Mouse (Mus musculus): Measurements from ENCODE around the gene Msi2. TPM values are rescaled to one million over a fixed set of nuclear protein-coding genes. Genes with fewer than 3 reads are reported as not detected.

Gene Msi2
- polyA plus RNA-seq, 1 experiment from 2014 or later: 3.9 TPM

GRCm38 (mm10) chr11:88498491-88498890, 219.8 kb downstream of the Msi2 start:
- 47% methylated on average over 7 of the region's 7 CpGs for WGBS (ENCODE audit: insufficient replicate concordance)
- peaks cover 8% of the 10 kb centered on the region for H3K4me1 ChIP-seq (replicated peaks)
- no peaks in the 10 kb centered on the region for H3K27me3 ChIP-seq
- no peak overlapping the region for H3K4me3 ChIP-seq (replicated peaks)
- no peaks in the 10 kb centered on the region for H3K9me3 ChIP-seq (replicated peaks)
- no peaks in the 10 kb centered on the region for H3K36me3 ChIP-seq
- no peak overlapping the region for H3K4me2 ChIP-seq
- ATAC-seq (ENCODE audit: low read depth) (peak; percentile 67; the same call in 1 of the 2 replicates), DNase-seq (no peak)
- H3K9ac ChIP-seq: no peak overlapping the region
- H3K27ac ChIP-seq: no peak overlapping the region

- Histone ChIP-seq H3K9ac (no peak overlapping the region), H3K36me3 (no peaks in the 10 kb centered on the region), H3K27ac (no peak overlapping the region), H3K27me3 (no peaks in the 10 kb centered on the region), H3K9me3 (replicated peaks) (no peaks in the 10 kb centered on the region), H3K4me1 (replicated peaks) (peaks cover 8% of the 10 kb centered on the region), H3K4me2 (no peak overlapping the region), H3K4me3 (replicated peaks) (no peak overlapping the region)
- DNase-seq: no peak
- no peak for ATAC-seq (ENCODE audit: low read depth)
- 70% methylated on average over 5 of the region's 5 CpGs for WGBS (ENCODE audit: insufficient replicate concordance)
These were observed 221.9 kb downstream of the Msi2 start for GRCm38 (mm10) chr11:88496460-88496859.

GRCm38 (mm10) chr11:88495759-88496158, 222.6 kb downstream of the Msi2 start:
- DNase-seq: no peak
- peaks cover 8% of the 10 kb centered on the region for H3K4me1 ChIP-seq (replicated peaks)
- WGBS (ENCODE audit: insufficient replicate concordance): 75% methylated on average over 5 of the region's 5 CpGs

GRCm38 (mm10) chr11:88495018-88495417, 223.3 kb downstream of the Msi2 start:
- no peak overlapping the region for H3K4me3 ChIP-seq (replicated peaks)
- H3K9ac ChIP-seq: no peak overlapping the region
- no peak overlapping the region for H3K4me2 ChIP-seq
- no peak overlapping the region for H3K27ac ChIP-seq
- H3K36me3 ChIP-seq: no peaks in the 10 kb centered on the region
- H3K9me3 ChIP-seq (replicated peaks): no peaks in the 10 kb centered on the region
- DNase-seq: no peak
- no peak for ATAC-seq (ENCODE audit: low read depth)
- 66% methylated on average over 3 of the region's 3 CpGs for WGBS (ENCODE audit: insufficient replicate concordance)
- H3K27me3 ChIP-seq: no peaks in the 10 kb centered on the region
- H3K4me1 ChIP-seq (replicated peaks): peaks cover 8% of the 10 kb centered on the region

More at GRCm38 (mm10) chr11:88495759-88496158, 222.6 kb downstream of the Msi2 start:
- Histone ChIP-seq H3K4me2 (no peak overlapping the region), H3K36me3 (no peaks in the 10 kb centered on the region), H3K27me3 (no peaks in the 10 kb centered on the region), H3K9me3 (replicated peaks) (no peaks in the 10 kb centered on the region), H3K9ac (no peak overlapping the region), H3K27ac (no peak overlapping the region), H3K4me3 (replicated peaks) (no peak overlapping the region)
- no peak for ATAC-seq (ENCODE audit: low read depth)

GRCm38 (mm10) chr11:88493795-88494559, 224.3 kb downstream of the Msi2 start:
- WGBS (ENCODE audit: insufficient replicate concordance): 82% methylated on average over 18 of the region's 18 CpGs
- Histone ChIP-seq H3K27me3 (no peaks in the 10 kb centered on the region), H3K4me3 (replicated peaks) (no peak overlapping the region), H3K9ac (no peak overlapping the region), H3K4me2 (no peak overlapping the region), H3K4me1 (replicated peaks) (peaks cover 8% of the 10 kb centered on the region), H3K36me3 (no peaks in the 10 kb centered on the region), H3K27ac (no peak overlapping the region), H3K9me3 (replicated peaks) (no peaks in the 10 kb centered on the region)
- DNase-seq (no peak), ATAC-seq (ENCODE audit: low read depth) (no peak)

DNA sequence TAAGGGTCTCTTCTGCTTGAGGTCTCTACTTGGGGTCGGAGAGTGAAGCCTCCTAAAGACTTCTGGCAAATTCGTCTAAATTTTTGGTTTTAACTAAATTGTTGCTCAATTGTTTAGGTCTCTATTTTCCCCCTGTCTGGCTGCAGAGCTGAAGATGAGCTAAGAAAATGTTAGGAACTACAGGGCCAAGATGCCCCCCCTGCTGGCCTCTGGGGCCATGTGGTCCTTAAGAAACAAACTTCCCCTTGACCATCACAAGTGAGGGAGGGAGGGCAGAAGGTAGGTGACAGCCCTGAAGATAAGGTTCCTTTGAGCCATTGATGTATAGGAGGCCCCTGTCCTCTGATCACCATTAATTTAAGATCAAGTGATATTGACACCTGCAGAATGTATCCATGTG, 225.7 kb downstream of the Msi2 start:
- Histone ChIP-seq H3K36me3 (no peaks in the 10 kb centered on the region), H3K4me1 (replicated peaks) (no peaks in the 10 kb centered on the region; the same call in 1 of the 2 replicates), H3K9me3 (replicated peaks) (no peaks in the 10 kb centered on the region), H3K27ac (no peak overlapping the region), H3K27me3 (no peaks in the 10 kb centered on the region), H3K4me2 (no peak overlapping the region), H3K4me3 (replicated peaks) (no peak overlapping the region), H3K9ac (no peak overlapping the region)
- DNase-seq (no peak), ATAC-seq (ENCODE audit: low read depth) (no peak)
- 67% methylated on average over 2 of the region's 2 CpGs for WGBS (ENCODE audit: insufficient replicate concordance)

DNA sequence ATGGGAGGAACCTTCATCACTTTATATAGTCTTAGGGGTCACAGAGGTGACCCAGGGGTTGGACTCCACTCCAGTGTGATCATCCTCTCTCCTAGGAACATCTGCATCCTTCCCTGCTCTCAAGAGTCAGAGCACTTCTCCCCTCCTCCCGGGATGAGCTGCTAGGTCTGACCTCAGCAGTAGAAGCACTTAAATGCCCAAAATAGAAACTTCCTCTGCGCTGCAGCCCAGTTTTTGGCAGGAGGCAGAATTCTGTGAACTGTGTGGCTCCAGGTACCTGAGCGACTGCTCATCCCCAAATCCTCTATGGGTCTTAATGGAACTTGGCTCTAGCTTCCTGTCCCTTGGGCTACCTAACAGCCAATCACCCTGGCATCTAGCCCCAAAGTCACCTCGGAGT, 228.3 kb downstream of the Msi2 start:
- Histone ChIP-seq H3K9me3 (replicated peaks) (no peaks in the 10 kb centered on the region), H3K27me3 (no peaks in the 10 kb centered on the region), H3K4me3 (replicated peaks) (no peak overlapping the region), H3K4me2 (no peak overlapping the region), H3K4me1 (replicated peaks) (peaks cover 4% of the 10 kb centered on the region; the same call in 1 of the 2 replicates), H3K36me3 (no peaks in the 10 kb centered on the region), H3K27ac (no peak overlapping the region), H3K9ac (no peak overlapping the region)
- WGBS (ENCODE audit: insufficient replicate concordance): 55% methylated on average over 4 of the region's 4 CpGs
- no peak for ATAC-seq (ENCODE audit: low read depth)
- DNase-seq: no peak

GRCm38 (mm10) chr11:88488941-88489724, 229.2 kb downstream of the Msi2 start:
- Histone ChIP-seq H3K4me3 (replicated peaks) (no peak overlapping the region), H3K4me1 (replicated peaks) (peaks cover 4% of the 10 kb centered on the region; the same call in 1 of the 2 replicates), H3K36me3 (no peaks in the 10 kb centered on the region), H3K27ac (no peak overlapping the region), H3K9ac (no peak overlapping the region), H3K4me2 (no peak overlapping the region), H3K27me3 (no peaks in the 10 kb centered on the region), H3K9me3 (replicated peaks) (no peaks in the 10 kb centered on the region)
- ATAC-seq (ENCODE audit: low read depth): no peak
- 79% methylated on average over 17 of the region's 17 CpGs for WGBS (ENCODE audit: insufficient replicate concordance)
- DNase-seq: no peak

GRCm38 (mm10) chr11:88488175-88488940, 230.0 kb downstream of the Msi2 start:
- H3K4me2 ChIP-seq: no peak overlapping the region
- ATAC-seq (ENCODE audit: low read depth) (no peak), DNase-seq (no peak)
- H3K4me1 ChIP-seq (replicated peaks): peaks cover 4% of the 10 kb centered on the region; the same call in 1 of the 2 replicates
- H3K27ac ChIP-seq: no peak overlapping the region
- H3K36me3 ChIP-seq: no peaks in the 10 kb centered on the region
- no peaks in the 10 kb centered on the region for H3K9me3 ChIP-seq (replicated peaks)
- no peaks in the 10 kb centered on the region for H3K27me3 ChIP-seq
- 82% methylated on average over 13 of the region's 13 CpGs for WGBS (ENCODE audit: insufficient replicate concordance)
- H3K4me3 ChIP-seq (replicated peaks): no peak overlapping the region
- no peak overlapping the region for H3K9ac ChIP-seq

DNA sequence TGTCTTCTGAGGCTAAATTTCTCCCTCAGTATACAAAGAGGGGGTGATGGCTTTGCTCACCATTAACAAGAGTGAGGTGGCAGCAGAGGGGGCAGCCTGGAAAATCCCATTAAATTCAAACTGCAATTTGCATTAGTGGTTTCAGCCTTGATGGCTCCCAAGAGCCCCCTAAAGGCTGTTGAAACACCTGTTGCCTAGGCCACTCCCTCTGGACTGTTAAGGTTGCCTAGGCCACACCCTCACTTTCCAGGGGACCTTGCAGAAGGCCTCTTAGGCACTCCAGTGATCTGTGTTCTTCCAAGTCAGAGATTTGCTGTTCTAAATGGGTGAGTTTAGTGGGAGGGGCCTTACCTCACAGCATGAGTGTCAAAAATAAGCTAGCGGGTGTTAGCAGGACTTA, 232.3 kb downstream of the Msi2 start:
- no peaks in the 10 kb centered on the region for H3K9me3 ChIP-seq (replicated peaks)
- DNase-seq (no peak), ATAC-seq (ENCODE audit: low read depth) (no peak)
- no peak overlapping the region for H3K27ac ChIP-seq
- WGBS (ENCODE audit: insufficient replicate concordance): 86% methylated on average over 1 of the region's 1 CpGs
- no peak overlapping the region for H3K4me3 ChIP-seq (replicated peaks)
- no peaks in the 10 kb centered on the region for H3K36me3 ChIP-seq
- H3K9ac ChIP-seq: no peak overlapping the region
- H3K4me2 ChIP-seq: no peak overlapping the region
- no peaks in the 10 kb centered on the region for H3K27me3 ChIP-seq
- H3K4me1 ChIP-seq (replicated peaks): peaks cover 14% of the 10 kb centered on the region

DNA sequence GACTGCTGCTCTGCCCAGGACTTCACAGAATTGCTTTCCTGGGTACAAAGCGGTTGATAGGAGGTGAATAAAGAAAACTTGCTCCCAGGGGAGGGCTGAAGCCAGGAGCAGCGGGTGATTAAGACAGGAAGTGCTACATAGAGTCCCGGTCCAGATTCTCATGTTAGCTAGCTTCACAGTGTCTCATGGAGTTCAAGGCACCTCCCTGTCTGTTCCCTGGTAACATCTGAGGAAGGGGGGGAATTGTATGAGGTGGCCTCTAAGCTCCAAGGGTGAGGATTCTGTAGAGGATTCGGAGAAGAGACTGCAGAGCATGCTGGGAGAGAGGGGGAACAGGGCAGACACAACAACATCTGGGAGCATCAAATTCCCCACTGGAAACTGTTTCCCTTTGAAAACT, 233.2 kb downstream of the Msi2 start:
- Histone ChIP-seq H3K27ac (no peak overlapping the region), H3K4me1 (replicated peaks) (peaks cover 15% of the 10 kb centered on the region), H3K9me3 (replicated peaks) (no peaks in the 10 kb centered on the region), H3K4me2 (no peak overlapping the region), H3K4me3 (replicated peaks) (no peak overlapping the region), H3K9ac (no peak overlapping the region), H3K36me3 (no peaks in the 10 kb centered on the region), H3K27me3 (no peaks in the 10 kb centered on the region)
- DNase-seq (no peak), ATAC-seq (ENCODE audit: low read depth) (no peak)
- 64% methylated on average over 4 of the region's 4 CpGs for WGBS (ENCODE audit: insufficient replicate concordance)
